Mouse (Mus musculus): ENCODE measurements at regions not wholly inside any gene's neighbourhood (a gene's known extent, or its start where the extent isn't known, plus 50 kb on each side); places are given as distances from the start of the nearest gene placed in this dataset.
A peak's percentile ranks its signal among the peaks of the same experiment; 100 is the strongest.

DNA sequence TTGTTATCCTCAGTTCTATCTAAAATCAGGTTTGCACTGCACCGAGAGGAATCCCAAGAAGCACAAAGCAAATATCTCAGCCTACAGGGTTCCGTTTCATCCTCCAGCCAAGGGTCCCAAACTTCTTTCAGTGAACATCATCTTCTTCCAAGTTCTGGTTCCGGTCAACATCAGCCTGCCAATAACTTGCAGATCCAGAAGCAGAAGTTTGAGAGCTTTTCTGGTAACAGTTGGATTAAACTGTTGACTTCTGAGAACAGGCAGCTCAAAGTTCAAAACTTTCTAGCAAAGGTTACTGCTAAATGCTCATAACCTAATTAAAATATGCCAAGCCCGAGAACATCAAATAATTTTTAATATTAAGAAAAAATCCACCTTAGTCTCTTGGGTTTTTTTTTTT lies 237.0 kb upstream of the Gm37988 start:
- DNase-seq = peak; percentile 59
- peaks cover 2% of the 10 kb centered on the region; the same call in 1 of the 2 replicates for H3K4me1 ChIP-seq (ENCODE audit: control insufficient read depth, insufficient read depth, low read length)
- H3K27ac ChIP-seq (ENCODE audit: insufficient read depth, low read depth, low read length) = no peak overlapping the region
- WGBS = 72% methylated on average over 4 of the region's 4 CpGs
- no peaks in the 10 kb centered on the region for H3K36me3 ChIP-seq (ENCODE audit: control insufficient read depth, insufficient read depth, low read length)
- no peak for TF ChIP-seq POLR2A (IDR thresholded peaks at IDR 0.05; ENCODE audit: low read depth, low read length)
- no peak for TF ChIP-seq CTCF (conservative IDR thresholded peaks at IDR 0.05; ENCODE audit: insufficient read depth, insufficient read length, low read depth, low read length)
- H3K27me3 ChIP-seq (replicated peaks; ENCODE audit: control insufficient read depth, insufficient read depth, low read length) = no peaks in the 10 kb centered on the region
- H3K4me3 ChIP-seq (ENCODE audit: insufficient read depth, low read depth, low read length) = no peak overlapping the region

DNA sequence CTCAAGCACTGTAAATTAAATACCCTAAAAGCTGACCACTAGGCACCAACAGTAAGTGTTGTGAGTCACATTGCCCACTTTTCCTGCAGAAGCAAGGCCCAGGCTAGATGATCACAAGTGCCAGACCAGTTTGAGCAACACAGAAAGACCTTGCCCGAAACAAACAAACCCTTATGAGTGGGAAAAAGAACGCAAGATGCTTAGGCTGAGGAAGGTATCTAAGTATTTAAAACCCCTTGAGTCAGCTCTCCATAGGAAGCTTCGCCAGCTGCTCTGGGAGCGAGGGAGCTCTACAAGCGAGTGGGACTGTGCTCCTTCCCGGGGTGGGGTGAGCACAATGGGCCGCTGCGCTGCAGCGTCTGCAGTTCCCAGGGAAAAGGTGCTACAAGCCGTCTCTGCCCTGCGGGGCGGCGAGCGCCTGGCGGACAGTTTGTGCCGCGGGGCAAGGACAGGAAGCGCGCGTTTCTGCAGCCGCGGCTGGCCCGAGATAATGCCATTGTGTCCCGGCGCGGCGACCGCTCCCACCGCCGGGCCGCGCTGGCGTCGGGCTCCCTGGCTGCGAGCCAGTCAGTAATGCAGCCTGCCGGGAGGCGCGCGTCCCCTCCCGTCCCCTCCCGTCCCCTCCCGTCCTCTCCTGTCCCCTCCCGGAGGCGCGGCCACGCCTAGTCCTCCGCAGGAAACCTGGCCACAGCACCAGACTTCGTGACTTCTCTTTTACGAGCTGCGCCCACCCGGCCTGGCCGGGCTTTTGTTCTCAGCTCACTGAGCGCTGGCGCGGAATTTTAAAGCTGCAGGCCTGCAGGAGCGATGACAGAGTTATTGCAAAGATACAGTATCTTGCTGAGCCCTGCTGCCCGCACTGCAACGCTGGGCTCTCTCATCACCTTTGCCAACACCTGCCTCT lies 236.1 kb upstream of the Gm37988 start:
- Histone ChIP-seq H3K4me3 (ENCODE audit: insufficient read depth, low read depth, low read length) (peak overlapping the region; percentile 50), H3K27me3 (replicated peaks; ENCODE audit: control insufficient read depth, insufficient read depth, low read length) (no peaks in the 10 kb centered on the region), H3K4me1 (ENCODE audit: control insufficient read depth, insufficient read depth, low read length) (peaks cover 2% of the 10 kb centered on the region; the same call in 1 of the 2 replicates), H3K36me3 (ENCODE audit: control insufficient read depth, insufficient read depth, low read length) (no peaks in the 10 kb centered on the region), H3K27ac (ENCODE audit: insufficient read depth, low read depth, low read length) (peak overlapping the region; percentile 29)
- no peak for TF ChIP-seq POLR2A (IDR thresholded peaks at IDR 0.05; ENCODE audit: low read depth, low read length)
- TF ChIP-seq CTCF (conservative IDR thresholded peaks at IDR 0.05; ENCODE audit: insufficient read depth, insufficient read length, low read depth, low read length) = 0 out of 2 replicates have a peak, but pooled peaks have one; percentile 9
- peak; percentile 88 for DNase-seq
- 1% methylated on average over 58 of the region's 58 CpGs for WGBS

DNA sequence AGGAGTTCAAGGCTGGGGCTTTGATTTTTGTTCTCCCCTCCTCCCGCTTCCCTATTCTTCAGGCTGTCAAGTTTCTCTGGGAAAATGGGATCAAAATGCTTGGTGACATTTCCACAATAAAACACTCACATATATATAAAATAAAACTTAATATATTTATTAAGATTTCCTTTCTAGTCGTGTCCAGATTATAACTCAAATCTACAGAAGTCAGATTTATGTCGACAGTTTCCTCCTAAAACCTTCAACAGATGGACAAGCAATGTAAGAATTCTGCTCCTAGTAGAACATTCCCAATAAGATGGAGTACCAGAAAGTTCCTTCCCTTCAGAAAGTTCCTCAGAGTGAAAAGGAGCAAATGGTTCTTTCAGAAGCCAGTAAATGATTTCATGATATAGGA lies 235.4 kb upstream of the Gm37988 start:
- Histone ChIP-seq H3K27ac (ENCODE audit: insufficient read depth, low read depth, low read length) (peak overlapping the region; percentile 25; the same call in 1 of the 2 replicates), H3K4me1 (ENCODE audit: control insufficient read depth, insufficient read depth, low read length) (peaks cover 2% of the 10 kb centered on the region; the same call in 1 of the 2 replicates), H3K27me3 (replicated peaks; ENCODE audit: control insufficient read depth, insufficient read depth, low read length) (no peaks in the 10 kb centered on the region), H3K36me3 (ENCODE audit: control insufficient read depth, insufficient read depth, low read length) (no peaks in the 10 kb centered on the region), H3K4me3 (ENCODE audit: insufficient read depth, low read depth, low read length) (no peak overlapping the region)
- no peak for DNase-seq
- TF ChIP-seq POLR2A (IDR thresholded peaks at IDR 0.05; ENCODE audit: low read depth, low read length) (no peak), CTCF (conservative IDR thresholded peaks at IDR 0.05; ENCODE audit: insufficient read depth, insufficient read length, low read depth, low read length) (no peak)
- 70% methylated on average over 3 of the region's 3 CpGs for WGBS

- WGBS = 66% methylated on average over 1 of the region's 1 CpGs
- TF ChIP-seq POLR2A (IDR thresholded peaks at IDR 0.05; ENCODE audit: low read depth, low read length) = no peak
- TF ChIP-seq CTCF (conservative IDR thresholded peaks at IDR 0.05; ENCODE audit: insufficient read depth, insufficient read length, low read depth, low read length) = no peak
- no peaks in the 10 kb centered on the region for H3K36me3 ChIP-seq (ENCODE audit: control insufficient read depth, insufficient read depth, low read length)
- H3K4me1 ChIP-seq (ENCODE audit: control insufficient read depth, insufficient read depth, low read length) = peaks cover 2% of the 10 kb centered on the region; the same call in 1 of the 2 replicates
- no peak overlapping the region for H3K4me3 ChIP-seq (ENCODE audit: insufficient read depth, low read depth, low read length)
- peak; percentile 37 for DNase-seq
- H3K27ac ChIP-seq (ENCODE audit: insufficient read depth, low read depth, low read length) = no peak overlapping the region
- no peaks in the 10 kb centered on the region for H3K27me3 ChIP-seq (replicated peaks; ENCODE audit: control insufficient read depth, insufficient read depth, low read length)
Observed at GRCm38 (mm10) chr1:4574101-4574500, 233.6 kb upstream of the Gm37988 start.

GRCm38 (mm10) chr1:4576957-4577356 lies 230.7 kb upstream of the Gm37988 start:
- no peak overlapping the region for H3K4me3 ChIP-seq (ENCODE audit: insufficient read depth, low read depth, low read length)
- no peaks in the 10 kb centered on the region for H3K36me3 ChIP-seq (ENCODE audit: control insufficient read depth, insufficient read depth, low read length)
- peak; percentile 29 for DNase-seq
- no peaks in the 10 kb centered on the region for H3K4me1 ChIP-seq (ENCODE audit: control insufficient read depth, insufficient read depth, low read length)
- no peak for TF ChIP-seq POLR2A (IDR thresholded peaks at IDR 0.05; ENCODE audit: low read depth, low read length)
- no peak for TF ChIP-seq CTCF (conservative IDR thresholded peaks at IDR 0.05; ENCODE audit: insufficient read depth, insufficient read length, low read depth, low read length)
- 13% methylated on average over 1 of the region's 1 CpGs for WGBS
- H3K27me3 ChIP-seq (replicated peaks; ENCODE audit: control insufficient read depth, insufficient read depth, low read length) = no peaks in the 10 kb centered on the region
- H3K27ac ChIP-seq (ENCODE audit: insufficient read depth, low read depth, low read length) = no peak overlapping the region

GRCm38 (mm10) chr1:4582534-4582933 lies 225.2 kb upstream of the Gm37988 start:
- Histone ChIP-seq H3K36me3 (ENCODE audit: control insufficient read depth, insufficient read depth, low read length) (no peaks in the 10 kb centered on the region), H3K27ac (ENCODE audit: insufficient read depth, low read depth, low read length) (no peak overlapping the region), H3K4me1 (ENCODE audit: control insufficient read depth, insufficient read depth, low read length) (no peaks in the 10 kb centered on the region), H3K27me3 (replicated peaks; ENCODE audit: control insufficient read depth, insufficient read depth, low read length) (no peaks in the 10 kb centered on the region), H3K4me3 (ENCODE audit: insufficient read depth, low read depth, low read length) (no peak overlapping the region)
- TF ChIP-seq CTCF (conservative IDR thresholded peaks at IDR 0.05; ENCODE audit: insufficient read depth, insufficient read length, low read depth, low read length) = no peak
- no peak for TF ChIP-seq POLR2A (IDR thresholded peaks at IDR 0.05; ENCODE audit: low read depth, low read length)
- peak; percentile 62 for DNase-seq

DNA sequence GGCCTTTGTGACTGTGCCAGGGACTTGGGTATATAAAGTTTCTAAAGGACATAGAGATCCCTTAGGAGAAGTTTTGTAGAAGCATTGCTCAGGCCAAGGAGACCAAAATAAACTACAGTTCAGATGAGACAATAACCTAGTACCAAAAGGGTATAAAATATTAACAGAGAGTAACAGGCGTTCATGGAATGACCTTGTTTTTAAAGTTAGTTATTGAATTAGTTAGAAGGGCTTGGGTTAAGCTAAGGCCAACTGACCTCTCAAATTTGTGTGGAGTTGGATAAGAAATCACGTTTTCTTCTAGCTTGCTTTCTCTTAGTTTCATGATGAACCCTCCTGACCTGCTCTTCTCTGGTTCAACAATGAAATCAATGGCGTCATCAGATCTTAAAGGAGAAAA lies 209.8 kb upstream of the Gm37988 start:
- DNase-seq = peak; percentile 59
- Histone ChIP-seq H3K27me3 (replicated peaks; ENCODE audit: control insufficient read depth, insufficient read depth, low read length) (no peaks in the 10 kb centered on the region), H3K4me3 (ENCODE audit: insufficient read depth, low read depth, low read length) (no peak overlapping the region), H3K36me3 (ENCODE audit: control insufficient read depth, insufficient read depth, low read length) (no peaks in the 10 kb centered on the region), H3K4me1 (ENCODE audit: control insufficient read depth, insufficient read depth, low read length) (no peaks in the 10 kb centered on the region), H3K27ac (ENCODE audit: insufficient read depth, low read depth, low read length) (no peak overlapping the region)
- TF ChIP-seq CTCF (conservative IDR thresholded peaks at IDR 0.05; ENCODE audit: insufficient read depth, insufficient read length, low read depth, low read length) (no peak), POLR2A (IDR thresholded peaks at IDR 0.05; ENCODE audit: low read depth, low read length) (no peak)
- 45% methylated on average over 3 of the region's 3 CpGs for WGBS

Measured in kidney, adult 2 months (tissue).